Mouse (Mus musculus) liver, embryonic 15.5 days (tissue): ENCODE results near the gene B4galnt4. TPM values are rescaled to one million over a fixed set of nuclear protein-coding genes. Genes with fewer than 3 reads are reported as not detected.

Experiments
- ATAC-seq: fragments of 200-750 bp; cut with Nextera tagmentation; 2 replicates; pipeline ENCODE4 v1.8.0; 2017; ENCODE audit warnings: moderate number of reproducible peaks, mild to moderate bottlenecking, moderate library complexity; ENCODE audit not compliant: insufficient read depth
- H3K27ac ChIP-seq: fragments of 300-500 bp; sonication (generic); replicated peaks from 2 replicates; pipeline ENCODE4 v1.5.1; 2015; ENCODE audit warnings: mild to moderate bottlenecking, inconsistent platforms
- H3K27me3 ChIP-seq: fragments of 300-500 bp; sonication (generic); 2 replicates; pipeline ENCODE4 v1.6.1; 2015; ENCODE audit warnings: mild to moderate bottlenecking, inconsistent platforms
- H3K36me3 ChIP-seq: fragments of 300-500 bp; sonication (generic); replicated peaks from 2 replicates; pipeline ENCODE4 v1.6.1; 2015; ENCODE audit warnings: moderate library complexity, mild to moderate bottlenecking, inconsistent platforms
- H3K4me1 ChIP-seq: fragments of 300-500 bp; sonication (generic); replicated peaks from 2 replicates; pipeline ENCODE4 v1.6.1; 2015; ENCODE audit warnings: inconsistent platforms
- H3K4me2 ChIP-seq: fragments of 300-500 bp; sonication (generic); 2 replicates; pipeline ENCODE4 v1.6.1; 2015; ENCODE audit warnings: moderate library complexity, mild to moderate bottlenecking, inconsistent platforms
- H3K4me3 ChIP-seq: fragments of 300-500 bp; sonication (generic); replicated peaks from 2 replicates; pipeline ENCODE4 v1.5.1; 2015; ENCODE audit warnings: mild to moderate bottlenecking, inconsistent platforms
- H3K9ac ChIP-seq: fragments of 300-500 bp; sonication (generic); 2 replicates; pipeline ENCODE4 v1.6.1; 2015; ENCODE audit warnings: moderate library complexity, mild to moderate bottlenecking, inconsistent platforms
- H3K9me3 ChIP-seq: fragments of 300-500 bp; sonication (generic); replicated peaks from 2 replicates; pipeline ENCODE4 v1.6.1; 2016; ENCODE audit warnings: inconsistent platforms
- WGBS: fragments of 180-500 bp; shearing (Covaris S2); methylation state at CpG from one replicate; pipeline ENCODE4 v1.1.7; 2015; ENCODE audit warnings: mixed read lengths; ENCODE audit not compliant: insufficient replicate concordance; 5-methylcytosine and 5-hydroxymethylcytosine counted together
- polyA plus RNA-seq: library from polyadenylated mRNA; unstranded; fragments of >200 nt; fragmentation: Nextera tagmentation; extraction: Ambion mirVana; gene quantifications from 2 replicates; pipeline ENCODE4 v1.2.1, GENCODE M21; 2015

The B4galnt4 gene
- polyA plus RNA-seq, 1 experiment from 2014 or later: 0.45 TPM

DNA sequence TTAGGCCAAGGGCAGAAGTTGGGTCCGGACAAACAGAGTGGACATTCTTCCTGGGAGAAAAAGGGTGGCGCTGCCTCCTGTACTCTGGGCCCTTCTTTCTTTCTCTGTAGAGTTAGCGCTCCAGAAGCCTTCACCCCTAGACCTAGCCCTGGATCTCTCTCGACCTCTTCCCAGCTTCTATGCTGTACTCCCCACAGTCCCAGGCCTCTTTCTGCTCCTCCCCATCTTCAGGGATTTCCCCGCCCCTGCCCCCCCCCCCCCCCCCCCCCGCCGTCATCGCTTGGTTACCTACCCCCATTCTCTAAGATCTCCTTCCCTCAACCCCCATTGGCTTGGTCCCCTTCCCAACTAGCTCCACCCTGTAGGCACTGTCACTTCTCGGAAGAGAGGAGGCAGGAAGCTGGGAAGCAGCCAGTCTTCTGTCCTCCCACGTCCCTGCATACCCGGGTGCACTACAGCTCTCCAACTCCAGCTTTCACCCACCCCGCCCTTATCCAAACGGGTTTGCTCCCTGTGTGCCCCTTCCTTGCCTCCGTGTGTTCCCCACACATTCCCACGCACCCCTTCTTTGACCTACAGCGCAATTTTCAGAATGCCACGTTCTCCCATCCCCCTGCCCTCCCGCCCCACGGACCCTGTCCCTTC, 13.2 kb upstream of the B4galnt4 start:
- 8% methylated on average over 16 of the region's 19 CpGs for WGBS
- H3K4me1 ChIP-seq: peaks cover 55% of the 10 kb centered on the region
- ATAC-seq: peak; percentile 60
- peak overlapping the region; percentile 83 for H3K4me2 ChIP-seq
- H3K36me3 ChIP-seq: no peaks in the 10 kb centered on the region
- peak overlapping the region; percentile 43 for H3K4me3 ChIP-seq
- peak overlapping the region; percentile 32; the same call in 1 of the 2 replicates for H3K9ac ChIP-seq
- H3K9me3 ChIP-seq: no peaks in the 10 kb centered on the region
- H3K27me3 ChIP-seq: no peaks in the 10 kb centered on the region
- H3K27ac ChIP-seq: peak overlapping the region; percentile 86

DNA sequence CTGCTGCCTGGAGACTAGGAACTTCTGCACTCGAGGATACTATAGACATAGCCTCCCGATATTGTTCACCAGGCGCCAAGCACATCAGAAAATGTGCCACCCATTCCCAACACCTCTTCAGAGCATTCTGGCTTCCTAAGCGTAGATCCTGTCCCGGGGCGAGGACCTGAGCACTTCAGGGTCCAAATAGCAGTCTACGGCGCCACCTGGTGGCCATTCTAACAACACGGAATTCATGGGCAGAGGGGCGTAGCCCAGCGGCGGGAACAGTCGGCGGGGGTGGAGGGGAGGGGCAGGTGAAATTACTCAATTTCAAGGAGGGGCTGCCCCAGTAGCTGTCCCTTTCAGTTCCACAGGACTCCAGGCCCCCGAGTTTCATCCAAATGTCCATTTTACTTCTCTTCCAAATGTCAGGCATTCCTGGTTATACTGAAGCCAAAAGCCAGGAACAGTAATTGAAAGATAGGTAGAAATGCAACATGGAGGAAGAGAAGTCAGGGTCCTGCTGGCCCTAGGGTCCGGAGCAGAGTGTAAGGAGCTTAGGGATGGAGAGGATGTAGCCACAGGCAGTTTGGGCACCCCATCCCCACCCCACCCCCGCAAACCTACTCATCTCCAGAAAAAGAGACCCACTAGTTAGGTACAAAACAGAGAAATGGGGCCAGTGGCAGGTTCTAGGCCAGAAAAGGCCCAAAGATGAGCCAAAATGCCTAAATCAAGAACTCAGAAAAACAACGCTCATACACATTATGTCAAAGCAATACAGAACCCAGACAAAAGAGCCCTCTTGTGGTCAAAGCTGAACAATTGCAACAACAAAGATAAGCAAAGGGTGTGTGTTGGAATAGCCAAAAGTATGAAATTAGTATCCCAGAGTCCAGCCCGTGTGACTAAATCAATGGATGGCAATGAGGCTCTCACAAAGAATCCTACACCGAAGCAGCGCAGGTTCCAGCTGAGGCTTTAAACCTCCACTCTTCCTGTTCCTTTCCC, 12.4 kb upstream of the B4galnt4 start:
- peak; percentile 75 for ATAC-seq
- peak overlapping the region; percentile 83 for H3K4me2 ChIP-seq
- H3K4me3 ChIP-seq: peak overlapping the region; percentile 43
- no peaks in the 10 kb centered on the region for H3K36me3 ChIP-seq
- no peaks in the 10 kb centered on the region for H3K27me3 ChIP-seq
- peaks cover 47% of the 10 kb centered on the region for H3K4me1 ChIP-seq
- H3K9me3 ChIP-seq: no peaks in the 10 kb centered on the region
- peak overlapping the region; percentile 86 for H3K27ac ChIP-seq
- 7% methylated on average over 21 of the region's 21 CpGs for WGBS
- peak overlapping the region; percentile 32; the same call in 1 of the 2 replicates for H3K9ac ChIP-seq

- H3K9me3 ChIP-seq: no peaks in the 10 kb centered on the region
- H3K36me3 ChIP-seq: no peaks in the 10 kb centered on the region
- no peak overlapping the region for H3K4me3 ChIP-seq
- H3K27ac ChIP-seq: no peak overlapping the region
- H3K27me3 ChIP-seq: no peaks in the 10 kb centered on the region
- H3K4me2 ChIP-seq: no peak overlapping the region
- H3K9ac ChIP-seq: no peak overlapping the region
- peaks cover 41% of the 10 kb centered on the region for H3K4me1 ChIP-seq
- no peak for ATAC-seq
- WGBS: 66% methylated on average over 2 of the region's 2 CpGs
These were observed 11.6 kb upstream of the B4galnt4 start for GRCm38 (mm10) chr7:141049326-141049725.

GRCm38 (mm10) chr7:141051060-141051685, 9.7 kb upstream of the B4galnt4 start:
- 61% methylated on average over 17 of the region's 17 CpGs for WGBS

GRCm38 (mm10) chr7:141052016-141052415, 8.9 kb upstream of the B4galnt4 start:
- no peaks in the 10 kb centered on the region for H3K9me3 ChIP-seq

More at GRCm38 (mm10) chr7:141051060-141051685, 9.7 kb upstream of the B4galnt4 start:
- no peak for ATAC-seq
- H3K4me2 ChIP-seq: no peak overlapping the region
- H3K27ac ChIP-seq: no peak overlapping the region
- H3K36me3 ChIP-seq: no peaks in the 10 kb centered on the region
- H3K4me1 ChIP-seq: peaks cover 38% of the 10 kb centered on the region
- H3K4me3 ChIP-seq: no peak overlapping the region
- H3K9ac ChIP-seq: no peak overlapping the region
- H3K27me3 ChIP-seq: peaks cover 6% of the 10 kb centered on the region; the same call in 1 of the 2 replicates
- no peaks in the 10 kb centered on the region for H3K9me3 ChIP-seq

GRCm38 (mm10) chr7:141052421-141052820, 8.5 kb upstream of the B4galnt4 start:
- no peak for ATAC-seq
- Histone ChIP-seq H3K27ac (0 out of 2 replicates have a peak overlapping the region, but pooled peaks have one; percentile 30), H3K36me3 (no peaks in the 10 kb centered on the region), H3K4me1 (peaks cover 25% of the 10 kb centered on the region), H3K9me3 (no peaks in the 10 kb centered on the region), H3K4me2 (no peak overlapping the region; the same call in 1 of the 2 replicates), H3K4me3 (no peak overlapping the region), H3K9ac (no peak overlapping the region), H3K27me3 (peaks cover 13% of the 10 kb centered on the region)
- WGBS: 74% methylated on average over 2 of the region's 2 CpGs

More at GRCm38 (mm10) chr7:141052016-141052415, 8.9 kb upstream of the B4galnt4 start:
- no peaks in the 10 kb centered on the region for H3K36me3 ChIP-seq
- H3K27me3 ChIP-seq: peaks cover 10% of the 10 kb centered on the region; the same call in 1 of the 2 replicates
- no peak overlapping the region; the same call in 1 of the 2 replicates for H3K4me2 ChIP-seq
- H3K27ac ChIP-seq: 0 out of 2 replicates have a peak overlapping the region, but pooled peaks have one; percentile 30
- H3K4me3 ChIP-seq: no peak overlapping the region
- H3K9ac ChIP-seq: no peak overlapping the region
- WGBS: 69% methylated on average over 4 of the region's 4 CpGs
- no peak for ATAC-seq
- H3K4me1 ChIP-seq: peaks cover 29% of the 10 kb centered on the region

- H3K4me2 ChIP-seq: no peak overlapping the region
- no peak overlapping the region for H3K4me3 ChIP-seq
- H3K4me1 ChIP-seq: peaks cover 19% of the 10 kb centered on the region
- no peak overlapping the region for H3K27ac ChIP-seq
- no peaks in the 10 kb centered on the region for H3K36me3 ChIP-seq
- no peak overlapping the region for H3K9ac ChIP-seq
- ATAC-seq: no peak
- H3K27me3 ChIP-seq: peaks cover 46% of the 10 kb centered on the region
- no peaks in the 10 kb centered on the region for H3K9me3 ChIP-seq
- 58% methylated on average over 4 of the region's 4 CpGs for WGBS
These were observed 5.1 kb upstream of the B4galnt4 start for GRCm38 (mm10) chr7:141055785-141056184.

GRCm38 (mm10) chr7:141056976-141057375, 3.9 kb upstream of the B4galnt4 start:
- Histone ChIP-seq H3K9ac (no peak overlapping the region), H3K36me3 (no peaks in the 10 kb centered on the region), H3K9me3 (no peaks in the 10 kb centered on the region), H3K27ac (no peak overlapping the region), H3K4me3 (no peak overlapping the region), H3K4me2 (no peak overlapping the region), H3K27me3 (peaks cover 58% of the 10 kb centered on the region), H3K4me1 (peaks cover 21% of the 10 kb centered on the region)
- WGBS: 61% methylated on average over 6 of the region's 6 CpGs
- no peak for ATAC-seq

DNA sequence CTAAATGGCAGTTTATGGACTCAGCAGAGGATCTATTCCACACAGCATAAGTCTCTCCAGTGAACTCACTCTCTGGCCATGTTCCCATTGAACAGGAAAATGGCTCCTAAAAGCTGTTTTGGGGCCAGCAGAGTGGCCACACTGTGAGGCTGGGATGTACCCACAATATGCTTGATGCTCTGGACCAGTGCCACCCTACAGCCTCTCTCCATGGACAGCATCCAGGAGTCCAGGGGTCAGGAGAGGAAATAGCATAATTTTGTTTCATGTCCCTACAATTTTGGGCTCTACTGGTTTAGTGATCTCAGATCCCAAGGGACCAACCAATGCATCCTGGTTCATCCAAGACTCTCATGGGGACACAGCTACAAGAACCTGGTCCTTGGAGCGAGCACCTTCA, 3.4 kb upstream of the B4galnt4 start:
- Histone ChIP-seq H3K36me3 (no peaks in the 10 kb centered on the region), H3K4me2 (no peak overlapping the region), H3K9me3 (no peaks in the 10 kb centered on the region), H3K27ac (no peak overlapping the region), H3K4me1 (peaks cover 18% of the 10 kb centered on the region), H3K4me3 (no peak overlapping the region), H3K9ac (no peak overlapping the region), H3K27me3 (peaks cover 64% of the 10 kb centered on the region)
- no peak for ATAC-seq
- WGBS: 61% methylated on average over 1 of the region's 1 CpGs

- 50% methylated on average over 14 of the region's 14 CpGs for WGBS
- Histone ChIP-seq H3K4me3 (no peak overlapping the region), H3K36me3 (no peaks in the 10 kb centered on the region), H3K4me2 (no peak overlapping the region), H3K9me3 (no peaks in the 10 kb centered on the region), H3K4me1 (peaks cover 26% of the 10 kb centered on the region), H3K9ac (no peak overlapping the region), H3K27ac (no peak overlapping the region), H3K27me3 (peaks cover 76% of the 10 kb centered on the region)
- no peak for ATAC-seq
These were observed 2.1 kb upstream of the B4galnt4 start for GRCm38 (mm10) chr7:141058601-141059341.
